Comparison of ENCODE assay signal across 8 mouse cellular contexts in the genomic region with DNA sequence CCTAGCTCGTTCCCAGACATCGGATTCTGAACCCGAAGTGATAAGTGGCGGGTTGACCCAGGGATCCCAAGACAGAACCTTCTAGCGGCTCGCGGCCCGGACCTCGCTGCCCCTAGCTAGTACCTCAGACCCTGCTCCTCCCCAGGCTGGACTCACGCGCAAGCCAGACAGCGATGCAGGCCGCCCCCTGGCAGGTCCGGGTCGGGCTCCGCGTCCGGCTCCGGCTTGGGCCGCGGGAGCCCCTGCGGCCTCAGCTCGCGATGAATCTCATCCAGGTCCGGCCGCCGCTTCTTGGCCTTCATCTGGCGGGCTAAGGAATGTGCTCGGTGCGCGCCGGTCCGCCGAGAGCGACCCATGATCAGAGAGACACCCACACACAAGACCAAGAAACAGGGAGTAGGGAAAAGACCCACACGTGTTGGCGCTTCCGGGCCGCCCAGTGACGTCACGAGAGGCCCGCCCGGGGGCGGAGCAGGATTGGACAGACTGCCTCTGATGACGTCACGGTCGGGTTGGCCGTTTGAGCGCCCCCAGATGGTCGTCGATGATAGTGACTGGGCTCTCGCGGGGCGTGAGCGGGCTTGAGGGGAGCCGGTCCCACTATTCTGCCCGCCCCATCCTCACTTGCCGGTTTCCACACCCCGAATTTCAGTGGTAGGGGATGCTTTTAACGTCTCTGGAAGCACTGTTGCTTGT. TPM values are rescaled to one million over a fixed set of nuclear protein-coding genes. Genes with fewer than 3 reads are reported as not detected.
DNase-seq lines count a peak whose midpoint lies in the region; ATAC-seq and TF ChIP-seq lines count a peak whose summit lies in the region.

TSS of gene Zfp593 (minus strand) at position 445 of the 696 bp plus-strand sequence.

- H3K9ac ChIP-seq in heart, embryonic 15.5 days: peak within 1 kb of the TSS; percentile 69
- H3K9ac ChIP-seq in liver, embryonic 14.5 days (replicated peaks): peak within 1 kb of the TSS; percentile 86
- peak within 1 kb of the TSS; percentile 77 for H3K9ac ChIP-seq in neural tube, embryonic 11.5 days (ENCODE audit: low read length)
- H3K9ac ChIP-seq in stomach, postnatal 0 days (ENCODE audit: low read length): peak within 1 kb of the TSS; percentile 80

- no peaks in the 10 kb centered on the region for H3K36me3 ChIP-seq in heart, embryonic 15.5 days
- no peaks in the 10 kb centered on the region for H3K36me3 ChIP-seq in liver, embryonic 14.5 days (replicated peaks; ENCODE audit: control insufficient read depth, insufficient read depth, low read depth)
- H3K36me3 ChIP-seq in neural tube, embryonic 11.5 days (ENCODE audit: control insufficient read depth, insufficient read depth, low read length): no peaks in the 10 kb centered on the region
- H3K36me3 ChIP-seq in stomach, postnatal 0 days (ENCODE audit: control insufficient read depth, insufficient read depth, low read length): no peaks in the 10 kb centered on the region

- peak; percentile 35; the same call in 1 of the 2 replicates for TF ChIP-seq EP300 in liver, embryonic 14.5 days (IDR thresholded peaks at IDR 0.05; ENCODE audit: low read depth)
- TF ChIP-seq EP300 in stomach, postnatal 0 days (optimal IDR thresholded peaks at IDR 0.05): no peak

- H3K27ac ChIP-seq in heart, embryonic 15.5 days: no peak within 1 kb of the TSS
- H3K27ac ChIP-seq in liver, embryonic 14.5 days: no peak within 1 kb of the TSS
- H3K27ac ChIP-seq in neural tube, embryonic 11.5 days (ENCODE audit: low read depth, low read length): no peak within 1 kb of the TSS
- H3K27ac ChIP-seq in stomach, postnatal 0 days (replicated peaks): 0 out of 2 replicates have a peak within 1 kb of the TSS, but pooled peaks have one; percentile 18

- peak within 1 kb of the TSS; percentile 93 for H3K4me2 ChIP-seq in heart, embryonic 15.5 days
- peak within 1 kb of the TSS; percentile 93 for H3K4me2 ChIP-seq in liver, embryonic 14.5 days (ENCODE audit: low read depth)
- H3K4me2 ChIP-seq in neural tube, embryonic 11.5 days (ENCODE audit: low read depth): peak within 1 kb of the TSS; percentile 97
- H3K4me2 ChIP-seq in stomach, postnatal 0 days (replicated peaks; ENCODE audit: low read depth): peak within 1 kb of the TSS; percentile 96

- H3K27me3 ChIP-seq in heart, embryonic 15.5 days: peaks cover 30% of the 10 kb centered on the region
- peaks cover 28% of the 10 kb centered on the region for H3K27me3 ChIP-seq in liver, embryonic 14.5 days (ENCODE audit: control insufficient read depth, insufficient read depth, low read length)
- peaks cover 6% of the 10 kb centered on the region for H3K27me3 ChIP-seq in neural tube, embryonic 11.5 days (ENCODE audit: control insufficient read depth, insufficient read depth, low read length)
- no peaks in the 10 kb centered on the region; the same call in 1 of the 2 replicates for H3K27me3 ChIP-seq in stomach, postnatal 0 days (ENCODE audit: control insufficient read depth, insufficient read depth, low read length)

- no peaks in the 10 kb centered on the region for H3K9me3 ChIP-seq in heart, embryonic 15.5 days (replicated peaks)
- no peaks in the 10 kb centered on the region for H3K9me3 ChIP-seq in liver, embryonic 14.5 days (ENCODE audit: control insufficient read depth, low read length)
- H3K9me3 ChIP-seq in neural tube, embryonic 11.5 days (ENCODE audit: control insufficient read depth, low read length): no peaks in the 10 kb centered on the region
- H3K9me3 ChIP-seq in stomach, postnatal 0 days (ENCODE audit: control insufficient read depth, low read length): no peaks in the 10 kb centered on the region

- H3K4me3 ChIP-seq in heart, embryonic 15.5 days: peak within 1 kb of the TSS; percentile 66
- peak within 1 kb of the TSS; percentile 73 to 84 for H3K4me3 ChIP-seq in liver, embryonic 14.5 days (ENCODE audit: insufficient read depth in 1 of 2, low read depth in 2 of 2, low read length in 2 of 2)
- H3K4me3 ChIP-seq in neural tube, embryonic 11.5 days (ENCODE audit: low read depth, low read length): peak within 1 kb of the TSS; percentile 91
- peak within 1 kb of the TSS; percentile 75 for H3K4me3 ChIP-seq in stomach, postnatal 0 days (ENCODE audit: low read depth, low read length)

- WGBS in heart, embryonic 15.5 days: under 1% methylated on average over 60 of the region's 60 CpGs
- WGBS in liver, embryonic 14.5 days (ENCODE audit: insufficient replicate concordance): under 1% methylated on average over 60 of the region's 60 CpGs
- WGBS in neural tube, embryonic 11.5 days: under 1% methylated on average over 60 of the region's 60 CpGs
- WGBS in stomach, postnatal 0 days: under 1% methylated on average over 60 of the region's 60 CpGs

- peak; percentile 94 for ATAC-seq in CD4-positive, CD25-positive, alpha-beta regulatory T cell, adult 4 months
- ATAC-seq in heart, embryonic 15.5 days (replicated peaks; ENCODE audit: insufficient number of reproducible peaks, insufficient read depth, low FRiP score, low read depth): peak; percentile 78
- peak; percentile 86 for ATAC-seq in liver, embryonic 14.5 days (ENCODE audit: insufficient read depth)
- peak; percentile 72 for ATAC-seq in neural tube, embryonic 11.5 days (ENCODE audit: insufficient read depth, low FRiP score, low TSS enrichment)
- ATAC-seq in stomach, postnatal 0 days (ENCODE audit: low FRiP score, low TSS enrichment): peak; percentile 81

- DNase-seq in c-Kit-negative CD71-positive TER-119-positive erythroid progenitor cells, embryonic 14.5 days (ENCODE audit: low read depth, low spot score): peak; percentile 81
- peak; percentile 53 for DNase-seq in fibroblast of lung, adult 2 months (ENCODE audit: low read depth)
- DNase-seq in kidney, postnatal 25 days: peak; percentile 96
- peak; percentile 78 to 81 (median 80) for DNase-seq in liver, embryonic 14.5 days (ENCODE audit: low read depth in 3 of 3, low spot score in 3 of 3)
- peak; percentile 93 for DNase-seq in neural tube, embryonic 11.5 days (ENCODE audit: low spot score)
- peak; percentile 96 for DNase-seq in stomach, postnatal 0 days (ENCODE audit: low spot score)

- H3K4me1 ChIP-seq in heart, embryonic 15.5 days (replicated peaks): peaks cover 28% of the 10 kb centered on the region
- peaks cover 2 to 3% of the 10 kb centered on the region in 2 experiments; a peak in 2 of 4 replicates for H3K4me1 ChIP-seq in liver, embryonic 14.5 days (replicated peaks; ENCODE audit: control insufficient read depth in 2 of 2, insufficient read depth in 2 of 2, low read length in 1 of 2)
- peaks cover 13% of the 10 kb centered on the region for H3K4me1 ChIP-seq in neural tube, embryonic 11.5 days (ENCODE audit: control insufficient read depth, insufficient read depth, low read length)
- H3K4me1 ChIP-seq in stomach, postnatal 0 days (replicated peaks; ENCODE audit: control insufficient read depth, insufficient read depth): peaks cover 3% of the 10 kb centered on the region; the same call in 1 of the 2 replicates

- peak; percentile 90 for TF ChIP-seq CTCF in liver, embryonic 14.5 days (IDR thresholded peaks at IDR 0.05; ENCODE audit: low read depth)
- TF ChIP-seq CTCF in stomach, postnatal 0 days (IDR thresholded peaks at IDR 0.05; ENCODE audit: low read depth): peak; percentile 88

RNA-seq across cellular contexts. Expression of gene Zfp593, which starts in this region (rescaled TPM):
- 1 to 10 TPM; 4.3 to 6.8 TPM for polyA plus RNA-seq in CD4-positive, CD25-positive, alpha-beta regulatory T cell, adult 4 months (2017; shearing (Covaris generic))
- polyA plus RNA-seq in heart, embryonic 15.5 days (2015; fragmentation: Nextera tagmentation; extraction: Ambion mirVana): 7.4 and 9.1 TPM in 2 replicates
- polyA plus RNA-seq in liver, embryonic 14.5 days (2012; rRNA removed): 5.6 and 6.4 TPM in 2 replicates
- 7.1 TPM in 2 replicates for polyA plus RNA-seq in liver, embryonic 14.5 days (2014; fragmentation: Nextera tagmentation; extraction: Ambion mirVana)
- polyA plus RNA-seq in neural tube, embryonic 11.5 days (2014; fragmentation: Nextera tagmentation; extraction: Ambion mirVana): 18.6 and 19.2 TPM in 2 replicates
- 12.1 and 12.6 TPM in 2 replicates for polyA plus RNA-seq in stomach, postnatal 0 days (2015; fragmentation: Nextera tagmentation; extraction: Ambion mirVana)
